Mouse (Mus musculus) mouse embryonic stem cell (cell line): ENCODE results near the gene Ripply1.
"Not testable (repeated sequence)": the region's sequence is repeated elsewhere in the genome, so short reads cannot be mapped to it uniquely, and the experiment has no call there.

Experiments
- in situ Hi-C, 2 experiments: fragments of 300-500 bp; cut with MboI; formaldehyde crosslinking; loops; 1 replicate in 1 of 2; 3 replicates in 1 of 2; pipeline ENCODE4 v1.14.3; 2019 to 2020; ENCODE audit warnings: low sequenced_read_pairs in 2 of 2, low pct_unique_long_range_greater_than_20kb in 1 of 2, mixed read lengths in 1 of 2; ENCODE audit not compliant: unreplicated experiment in 1 of 2

The Ripply1 gene

DNA sequence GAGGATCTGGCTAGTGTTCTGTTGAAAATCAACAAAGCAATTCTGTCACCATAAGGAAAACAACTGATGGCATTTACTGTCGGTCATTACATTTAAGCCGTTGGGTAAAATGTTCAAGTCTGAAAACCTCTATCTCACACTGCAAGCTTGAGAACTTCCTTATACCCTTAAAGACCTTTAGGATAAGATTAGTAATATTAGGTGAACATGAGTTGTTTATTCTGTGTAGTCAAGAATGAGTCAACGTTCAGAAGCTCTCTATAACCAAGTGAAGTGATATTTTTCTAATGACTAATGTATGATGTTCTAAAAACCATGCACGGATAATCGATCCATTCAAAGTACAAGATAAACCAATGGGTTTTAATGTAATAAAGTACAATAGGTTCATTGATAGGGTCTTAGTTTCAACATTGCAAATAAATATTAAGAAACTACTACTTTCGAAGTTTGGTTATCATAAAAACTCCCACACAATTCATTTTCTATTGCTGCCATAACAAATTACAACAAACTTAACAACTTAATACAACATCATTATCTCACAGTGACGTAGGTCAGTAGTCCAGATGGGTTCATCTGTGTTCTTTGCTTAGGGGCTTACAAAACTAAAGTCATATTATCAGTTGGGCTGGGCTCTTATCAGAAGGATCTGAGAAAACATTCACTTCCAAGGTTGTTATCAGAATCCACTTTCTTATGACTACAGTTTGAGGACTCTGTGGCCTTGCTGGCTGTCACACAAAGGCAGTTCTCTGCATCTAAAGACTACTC, 12.1 kb upstream of the Ripply1 start:
- in situ Hi-C loops = no loop called here

DNA sequence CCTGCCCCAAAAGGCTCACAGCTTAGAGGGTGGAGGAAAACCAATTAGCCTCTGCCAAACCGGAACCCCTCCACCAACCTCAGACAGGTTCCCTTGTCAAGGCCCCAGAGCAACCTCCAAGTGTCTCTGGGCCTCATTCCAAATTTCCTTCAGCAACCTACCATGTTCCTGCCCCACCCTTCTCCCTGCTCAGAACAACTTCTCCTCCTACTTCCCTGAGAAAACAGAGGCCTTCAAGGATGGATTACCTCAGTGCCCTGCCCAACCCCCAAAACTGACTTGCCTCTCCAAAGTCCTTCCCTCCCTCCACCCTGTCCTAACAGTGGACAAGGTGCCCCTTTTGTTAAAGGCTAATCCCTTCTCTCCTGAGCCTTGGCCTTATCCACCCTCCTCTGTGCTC, 3.6 kb upstream of the Ripply1 start:
- in situ Hi-C loops = no loop called here

DNA sequence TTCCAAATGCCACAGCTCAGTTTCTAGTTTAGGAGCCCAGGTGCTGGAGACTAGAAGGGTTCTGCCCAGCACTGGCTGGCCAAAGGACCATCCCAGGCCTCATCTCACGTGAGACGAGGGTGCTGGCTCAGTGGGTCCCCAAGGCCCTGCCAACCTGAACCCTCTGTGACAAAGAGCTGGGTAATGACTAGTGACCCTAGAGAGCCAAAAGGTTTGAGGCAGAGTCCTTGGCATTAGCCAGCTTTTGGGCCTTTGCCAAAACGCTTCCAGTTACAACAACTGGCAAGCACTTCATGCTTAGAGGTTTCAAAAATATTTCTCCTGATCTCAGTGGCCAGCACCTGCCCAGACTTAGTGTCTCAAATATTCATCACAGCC, 881 bp upstream of the Ripply1 start:
- in situ Hi-C loops = no loop called here

DNA sequence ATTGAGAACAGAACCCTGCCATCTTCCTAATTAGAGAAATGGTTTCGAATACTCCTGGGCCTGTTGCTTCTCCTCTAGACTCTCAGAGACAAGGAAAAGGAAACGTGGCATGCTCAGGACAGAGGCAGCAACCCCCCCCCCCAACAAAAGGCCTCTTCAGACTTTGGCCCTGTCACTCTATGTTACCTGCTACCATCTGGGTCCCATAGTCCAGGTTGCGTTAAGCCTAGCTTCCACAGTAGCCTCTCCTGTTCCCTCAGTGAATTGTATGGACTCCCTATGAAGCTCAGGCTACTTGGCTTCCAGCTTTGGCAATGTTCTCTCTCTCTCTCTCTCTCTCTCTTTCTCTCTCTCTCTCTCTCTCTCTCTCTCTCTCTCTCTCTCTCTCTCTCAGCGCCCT, 590 bp downstream of the Ripply1 start:
- in situ Hi-C loops = no loop called here

DNA sequence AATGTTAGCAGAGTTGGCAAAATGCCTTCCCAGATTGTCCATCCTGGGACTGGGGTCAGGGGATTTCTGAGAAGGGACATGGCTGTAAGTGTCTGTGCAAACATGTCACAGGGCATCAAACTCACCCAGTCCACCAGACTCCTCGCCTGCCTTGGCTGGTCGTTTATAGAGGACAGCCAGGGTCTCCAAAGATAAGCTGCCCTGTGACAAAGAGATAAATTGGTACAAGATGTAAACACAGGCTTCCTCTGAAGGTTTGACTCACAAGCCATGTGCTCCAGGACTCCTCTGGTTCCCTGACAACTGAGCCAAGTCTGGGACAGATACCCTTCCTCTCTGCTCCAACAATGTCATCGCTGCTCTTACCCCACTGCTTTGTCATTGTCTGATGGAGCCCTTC, 1.2 kb downstream of the Ripply1 start:
- in situ Hi-C loops = no loop called here

DNA sequence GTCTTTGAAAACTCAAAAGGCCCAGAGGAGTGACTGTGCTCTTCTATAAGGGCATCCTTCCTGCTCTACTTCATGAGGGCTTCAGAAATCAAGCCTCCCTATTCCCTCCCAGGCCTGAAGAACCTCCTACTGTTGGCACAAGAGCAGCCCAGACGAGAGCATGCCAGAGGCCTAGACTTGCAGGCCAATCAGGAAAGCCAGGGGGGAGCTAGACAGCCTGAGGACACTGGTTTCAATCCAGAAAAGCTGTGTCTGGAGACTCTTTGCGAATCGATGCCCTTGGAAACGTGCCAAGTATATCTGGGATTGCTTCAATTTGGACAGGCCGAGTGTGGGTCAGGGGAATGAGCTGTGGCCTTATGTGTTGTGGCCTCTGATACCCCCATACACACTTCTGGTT, 2.8 kb downstream of the Ripply1 start:
- in situ Hi-C loops = loop anchor here (5.0 to 10.0 kb wide), 2 partner anchors 53 to 55 kb away; no protein-coding TSS in a partner anchor

DNA sequence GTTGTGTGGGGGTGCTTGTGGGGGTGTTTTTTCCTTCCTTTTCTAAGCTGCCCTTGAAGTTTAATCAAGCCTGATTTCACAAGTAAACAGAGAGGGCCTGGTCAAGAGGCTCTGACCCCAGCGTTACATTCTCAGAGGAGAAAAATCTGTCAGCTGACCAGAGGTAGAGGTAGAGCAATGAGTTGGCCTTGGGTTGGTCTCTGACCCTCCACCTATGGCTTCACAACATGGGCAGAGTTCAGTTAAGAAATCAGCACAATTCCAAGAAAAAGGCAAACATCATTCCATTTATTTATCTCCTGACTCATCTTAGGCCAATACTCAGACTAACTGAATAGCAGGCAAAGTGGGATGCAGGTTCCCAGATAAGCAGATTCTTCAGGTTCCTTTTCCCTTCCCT, 3.3 kb downstream of the Ripply1 start:
- in situ Hi-C loops = loop anchor here (5.0 to 10.0 kb wide), 2 partner anchors 53 to 56 kb away; no protein-coding TSS in a partner anchor

DNA sequence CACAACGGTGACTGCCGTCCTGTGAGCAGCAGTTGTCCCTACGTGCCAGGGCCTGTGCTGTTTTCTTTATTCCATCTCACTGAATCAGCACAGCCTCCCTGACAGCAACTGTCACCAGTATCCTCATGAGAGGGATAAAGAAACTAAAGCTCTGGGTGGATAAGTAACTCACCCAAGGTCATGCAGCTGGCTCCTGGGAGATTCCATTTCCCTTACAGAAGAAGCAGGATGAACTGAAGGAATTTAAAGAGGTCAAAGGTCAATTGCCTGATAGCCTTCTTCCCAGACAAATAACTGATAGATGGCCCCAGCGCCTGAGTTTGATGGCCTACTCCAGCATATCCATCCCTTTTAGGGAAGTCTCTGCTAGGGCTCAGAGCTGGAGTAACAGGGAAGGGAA, 4.8 kb downstream of the Ripply1 start:
- in situ Hi-C loops = loop anchor here (5.0 to 10.0 kb wide), 2 partner anchors 55 to 57 kb away; no protein-coding TSS in a partner anchor

DNA sequence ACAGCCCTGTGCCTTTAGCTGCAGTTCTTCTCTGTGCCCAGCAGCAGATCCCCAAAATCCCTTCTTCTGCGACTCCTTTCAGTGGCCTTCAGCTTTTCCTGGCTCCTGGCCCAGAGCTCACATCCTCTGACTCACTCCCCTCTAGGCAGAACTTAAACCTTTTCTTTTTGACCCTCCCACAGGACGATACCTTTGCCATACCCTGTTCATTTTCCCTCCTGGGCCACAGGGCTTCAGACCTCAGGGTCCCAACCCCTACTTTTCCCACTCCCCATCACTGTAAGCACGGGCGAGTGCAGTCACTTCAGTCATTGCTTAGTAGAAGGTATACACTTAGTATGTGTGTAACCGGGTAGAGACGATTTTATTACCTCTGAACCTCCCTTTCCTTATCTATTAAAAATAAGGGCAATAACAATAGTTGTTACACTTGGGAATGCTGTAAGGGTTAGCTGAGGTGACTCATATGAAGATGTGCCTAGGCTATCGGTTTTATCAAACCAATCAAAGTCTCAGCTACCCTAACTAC, 7.0 kb downstream of the Ripply1 start:
- in situ Hi-C loops = loop anchor here (5.0 to 10.0 kb wide), 2 partner anchors 57 to 60 kb away; no protein-coding TSS in a partner anchor

DNA sequence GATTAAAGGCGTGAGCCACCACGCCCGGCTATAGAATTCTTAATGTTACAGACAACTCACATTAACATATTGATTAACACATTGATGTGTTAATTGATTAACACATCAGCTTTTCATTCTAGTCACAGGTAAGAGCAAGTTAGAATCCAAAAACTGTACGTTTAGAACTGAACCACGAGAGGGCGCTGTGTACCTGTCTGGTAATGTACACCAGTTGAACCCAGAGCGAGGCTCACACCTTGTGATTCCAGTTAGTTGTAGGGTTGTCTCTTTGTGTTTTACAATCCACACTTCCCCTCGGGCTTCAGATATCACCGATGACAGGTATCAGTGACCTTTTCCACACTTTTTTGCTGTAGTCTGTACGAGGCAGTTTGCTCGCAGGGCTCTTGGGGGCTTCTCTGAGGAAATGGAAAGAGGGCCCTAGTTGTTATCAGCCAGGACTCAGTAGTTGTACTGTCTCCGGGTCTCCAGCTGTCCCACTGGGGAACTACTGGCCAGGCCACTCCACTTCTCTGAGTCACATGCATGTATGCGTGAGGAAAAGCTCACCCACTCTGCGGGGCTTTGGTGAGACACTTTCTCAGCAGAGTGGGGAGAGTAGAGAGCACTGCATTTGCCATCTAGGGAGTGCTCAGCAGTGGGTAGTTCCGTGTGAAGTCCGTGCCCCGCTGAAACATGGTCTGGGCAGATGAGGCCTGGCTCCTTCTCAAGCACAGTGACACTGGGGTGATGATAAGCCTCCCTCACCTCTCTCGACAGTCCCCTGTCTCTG, 7.7 kb downstream of the Ripply1 start:
- in situ Hi-C loops = loop anchor here (5.0 to 10.0 kb wide), 2 partner anchors 58 to 60 kb away; no protein-coding TSS in a partner anchor

DNA sequence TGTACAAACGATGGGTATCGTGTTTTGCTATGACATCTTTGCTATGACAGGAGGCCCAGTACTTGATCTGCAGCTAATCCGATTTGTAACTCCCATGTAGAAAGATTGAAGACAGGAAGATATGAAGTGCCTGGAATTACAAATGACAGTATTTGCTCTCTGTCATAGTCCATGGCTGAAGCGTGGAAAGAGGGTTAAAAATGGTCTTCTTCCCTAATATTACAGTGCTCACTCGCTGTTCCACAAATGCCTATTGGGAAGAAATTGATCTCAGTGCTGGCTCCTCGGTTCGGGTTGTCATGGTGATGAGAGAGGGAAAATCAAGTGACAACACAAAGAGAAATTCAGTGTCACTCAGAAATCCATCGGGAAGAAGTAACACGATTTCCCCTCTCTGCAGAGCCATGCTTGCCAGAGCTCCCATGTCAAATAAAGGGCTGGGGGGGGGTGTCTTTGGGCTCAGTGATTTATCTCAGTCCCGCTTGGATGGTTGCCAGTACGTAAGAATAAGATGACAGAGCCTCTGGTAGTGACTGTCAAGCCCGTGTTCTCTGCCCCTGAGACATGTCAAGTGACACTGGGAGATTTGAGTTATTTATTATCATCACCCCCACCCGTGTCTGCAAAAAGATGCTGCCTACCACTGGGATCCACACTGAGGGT, 12.0 kb downstream of the Ripply1 start:
- in situ Hi-C loops = loop anchor here in 1 of 2 experiments (10.0 kb wide), 1 partner anchor 65 kb away; no protein-coding TSS in a partner anchor

DNA sequence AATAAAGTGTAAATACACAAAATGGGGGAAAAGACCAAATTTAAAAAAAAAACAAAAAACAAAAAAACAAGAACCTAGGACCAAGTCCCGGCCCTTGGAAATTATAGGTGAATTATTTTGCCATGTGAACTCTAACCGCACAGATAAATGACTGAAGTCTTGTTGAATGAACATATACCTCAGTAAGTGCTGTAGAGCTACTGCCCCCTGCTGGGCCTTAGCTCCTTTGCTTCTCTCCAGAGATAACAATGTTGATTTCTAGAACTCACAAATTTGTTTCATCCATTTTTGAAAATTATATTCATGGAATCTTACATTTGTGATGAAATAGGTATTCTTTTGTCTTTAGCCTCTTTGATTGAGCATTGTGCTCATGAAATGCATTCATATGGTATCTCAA, 19.6 kb downstream of the Ripply1 start:
- in situ Hi-C loops = no loop called here

DNA sequence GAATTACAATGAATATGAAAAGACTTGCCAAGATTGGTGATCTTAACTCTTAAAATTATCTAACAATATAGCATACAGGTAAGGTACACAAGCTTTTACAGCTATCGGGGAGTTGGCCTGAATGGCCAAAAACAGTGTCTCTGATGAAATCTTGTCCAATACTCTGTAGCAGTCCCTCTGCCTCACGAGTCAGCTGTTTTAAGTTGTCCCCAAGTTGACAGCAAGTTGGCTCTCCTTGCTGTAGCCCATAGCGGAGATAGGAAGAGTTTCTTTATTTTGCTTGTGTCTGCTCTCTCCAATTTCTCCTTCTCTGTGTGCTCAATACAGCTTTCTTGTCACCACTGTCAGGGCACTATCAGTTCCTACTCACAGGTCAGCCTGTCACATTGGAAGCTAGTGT, 23.5 kb downstream of the Ripply1 start:
- in situ Hi-C loops = not testable (repeated sequence)

DNA sequence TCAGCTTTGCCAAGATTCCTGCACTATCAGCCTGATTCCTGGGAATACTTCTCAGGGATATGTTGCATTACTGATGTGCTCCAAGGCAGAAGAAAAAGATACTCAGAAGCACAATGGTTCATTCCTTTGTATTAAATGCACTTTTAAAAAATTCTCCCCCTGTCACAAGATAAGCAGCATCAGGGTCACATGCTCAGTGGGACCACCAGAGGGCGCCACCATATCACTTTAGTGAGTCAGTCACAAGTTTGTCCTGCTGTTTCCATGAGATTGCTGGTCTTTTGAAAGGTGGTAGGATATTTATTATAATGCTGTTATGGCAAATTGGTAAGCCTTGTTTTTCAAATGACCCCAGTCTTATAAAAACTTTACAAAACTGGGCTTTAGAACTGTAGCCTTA, 30.3 kb downstream of the Ripply1 start:
- in situ Hi-C loops = no loop called here

DNA sequence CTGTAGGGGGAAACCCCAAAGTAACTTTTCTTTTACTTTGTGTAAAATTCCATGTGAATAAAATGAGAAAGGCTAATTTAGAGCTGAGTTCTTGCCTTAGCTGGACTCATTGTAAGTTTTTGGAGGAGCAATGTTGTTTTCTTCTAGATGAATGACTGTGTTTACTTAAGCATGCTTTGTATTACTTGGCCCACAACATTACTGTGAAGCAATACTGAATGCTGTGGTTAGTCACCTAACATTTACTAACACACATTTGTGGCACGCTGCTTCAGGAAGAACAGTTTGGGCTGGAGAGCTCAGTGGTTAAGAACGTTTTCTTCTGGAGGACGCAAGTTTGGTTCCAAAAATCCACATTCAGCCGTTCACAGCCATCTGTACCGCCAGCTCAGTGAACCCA, 45.1 kb downstream of the Ripply1 start:
- in situ Hi-C loops = no loop called here

DNA sequence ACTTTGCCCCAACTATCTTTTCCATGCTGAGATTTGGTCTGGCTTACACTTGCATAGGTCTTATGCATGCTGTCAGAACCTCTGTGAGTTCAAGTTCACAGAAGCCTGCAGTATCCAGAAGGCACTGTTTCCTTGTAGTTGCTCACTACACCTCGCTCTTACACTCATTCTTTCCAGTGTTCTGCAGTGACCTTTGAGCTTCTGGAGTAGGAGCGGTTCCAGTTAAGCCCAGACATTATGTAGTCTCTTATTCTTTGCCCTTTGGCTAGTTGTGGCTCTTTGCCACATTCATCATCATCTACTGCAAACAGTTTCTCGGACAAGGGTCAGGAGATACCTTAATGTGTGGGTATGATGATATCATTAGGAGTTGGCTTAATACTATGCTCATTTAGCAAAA, 51.6 kb downstream of the Ripply1 start:
- in situ Hi-C loops = no loop called here
